Mouse (Mus musculus): ENCODE measurements at regions not wholly inside any gene's neighbourhood (a gene's known extent, or its start where the extent isn't known, plus 50 kb on each side); places are given as distances from the start of the nearest gene placed in this dataset.

DNA sequence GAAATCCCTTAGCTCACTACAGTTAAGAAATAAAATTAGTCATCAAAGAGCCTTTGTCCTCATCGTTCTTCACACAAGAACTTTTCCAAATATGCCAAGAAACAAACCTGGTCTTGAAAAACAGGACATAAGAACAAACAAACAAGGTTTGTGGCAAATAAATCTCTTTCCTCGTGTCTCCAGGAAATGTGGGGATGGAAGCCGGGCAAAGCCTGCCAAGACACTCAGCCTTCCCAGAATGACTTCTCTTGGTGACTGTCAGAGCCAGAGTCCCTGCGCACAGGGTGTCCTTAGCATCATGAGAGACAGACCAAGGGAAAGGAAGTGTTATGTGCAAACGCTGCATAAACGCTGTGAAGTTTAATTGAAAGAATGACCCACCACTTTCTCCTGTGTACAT, 147.2 kb downstream of the Foxo1 start:
- ATAC-seq (ENCODE audit: extremely low read depth, insufficient number of reproducible peaks, low FRiP score, poor library complexity, severe bottlenecking) (no peak), DNase-seq (ENCODE audit: low spot score) (no peak)
- Histone ChIP-seq H3K27me3 (ENCODE audit: insufficient read depth, low read length) (no peaks in the 10 kb centered on the region), H3K36me3 (replicated peaks) (no peaks in the 10 kb centered on the region), H3K9me3 (replicated peaks) (peaks cover 64% of the 10 kb centered on the region), H3K4me3 (ENCODE audit: low read depth, low read length) (no peak overlapping the region), H3K4me1 (ENCODE audit: insufficient read depth, low read depth, low read length) (no peaks in the 10 kb centered on the region)
- TF ChIP-seq CTCF (IDR thresholded peaks at IDR 0.05; ENCODE audit: low read depth, low read length) (no peak), GATA2 (IDR thresholded peaks at IDR 0.05; ENCODE audit: borderline replicate concordance, low read depth, low read length) (no peak)

DNA sequence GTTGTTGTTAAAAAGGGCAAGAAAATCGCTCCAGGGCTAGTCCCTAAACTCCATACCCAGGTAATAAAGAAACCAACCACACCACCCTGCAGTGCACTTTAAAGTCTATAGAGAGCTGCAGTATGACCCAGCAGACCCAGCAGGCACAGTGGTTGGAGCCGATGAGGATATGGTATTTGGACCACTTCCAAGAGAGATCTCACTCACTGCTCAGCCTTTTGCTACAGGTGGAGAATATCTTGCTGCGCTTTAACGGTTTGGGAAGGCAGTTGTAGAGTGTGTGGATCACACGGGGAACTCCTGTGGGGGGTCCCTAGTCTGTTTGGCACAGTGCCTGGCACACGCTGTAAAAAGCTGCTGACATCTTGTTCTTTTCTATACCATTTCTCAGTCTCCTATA, 145.9 kb downstream of the Foxo1 start:
- H3K9me3 ChIP-seq (replicated peaks), result peaks cover 68% of the 10 kb centered on the region
- no peaks in the 10 kb centered on the region for H3K36me3 ChIP-seq (replicated peaks)
- H3K4me3 ChIP-seq (ENCODE audit: low read depth, low read length), result no peak overlapping the region
- ATAC-seq (ENCODE audit: extremely low read depth, insufficient number of reproducible peaks, low FRiP score, poor library complexity, severe bottlenecking) (no peak), DNase-seq (ENCODE audit: low spot score) (no peak)
- TF ChIP-seq POLR2AphosphoS5 (IDR thresholded peaks at IDR 0.05; ENCODE audit: insufficient replicate concordance, low read depth, low read length) (no peak), GATA2 (IDR thresholded peaks at IDR 0.05; ENCODE audit: borderline replicate concordance, low read depth, low read length) (no peak), GATA1 (IDR thresholded peaks at IDR 0.05; ENCODE audit: borderline replicate concordance, low read length) (no peak), TAL1 (conservative IDR thresholded peaks at IDR 0.05; ENCODE audit: low read depth, low read length) (no peak), CTCF (IDR thresholded peaks at IDR 0.05; ENCODE audit: low read depth, low read length) (no peak)
- no peaks in the 10 kb centered on the region for H3K27me3 ChIP-seq (ENCODE audit: insufficient read depth, low read length)
- H3K4me1 ChIP-seq (ENCODE audit: insufficient read depth, low read depth, low read length), result no peaks in the 10 kb centered on the region

DNA sequence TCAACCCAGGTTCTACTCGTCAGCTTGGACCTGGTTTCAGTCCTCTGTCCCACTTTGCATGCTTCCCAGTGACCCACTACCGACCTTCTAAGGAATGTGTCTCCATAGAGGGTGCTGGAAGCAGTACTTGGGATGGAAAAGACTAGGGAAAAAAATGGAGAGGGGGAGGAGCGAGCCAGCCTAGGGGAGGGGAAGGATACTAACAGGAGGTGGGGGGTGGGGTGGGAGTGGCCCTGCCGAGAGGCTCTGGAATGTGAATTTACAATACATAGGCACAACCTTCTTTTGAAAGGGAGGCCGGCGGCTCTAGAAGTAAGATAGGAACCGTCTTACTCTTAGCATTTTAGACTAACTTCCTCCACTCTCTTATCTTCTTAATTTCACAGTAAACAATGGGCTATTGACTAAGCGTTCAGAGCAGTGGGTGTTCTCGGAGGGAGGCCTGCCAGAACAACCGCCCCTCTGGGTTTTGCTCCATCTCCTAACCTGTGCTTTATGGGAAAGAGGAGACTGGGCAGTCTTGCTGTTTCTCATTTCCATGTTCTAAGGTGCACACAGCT, 145.1 kb downstream of the Foxo1 start:
- TF ChIP-seq GATA2 (IDR thresholded peaks at IDR 0.05; ENCODE audit: borderline replicate concordance, low read depth, low read length), result no peak
- no peak for TF ChIP-seq TAL1 (conservative IDR thresholded peaks at IDR 0.05; ENCODE audit: low read depth, low read length)
- TF ChIP-seq POLR2AphosphoS5 (IDR thresholded peaks at IDR 0.05; ENCODE audit: insufficient replicate concordance, low read depth, low read length), result no peak
- TF ChIP-seq CTCF (IDR thresholded peaks at IDR 0.05; ENCODE audit: low read depth, low read length), result no peak
- TF ChIP-seq GATA1 (IDR thresholded peaks at IDR 0.05; ENCODE audit: borderline replicate concordance, low read length), result no peak

DNA sequence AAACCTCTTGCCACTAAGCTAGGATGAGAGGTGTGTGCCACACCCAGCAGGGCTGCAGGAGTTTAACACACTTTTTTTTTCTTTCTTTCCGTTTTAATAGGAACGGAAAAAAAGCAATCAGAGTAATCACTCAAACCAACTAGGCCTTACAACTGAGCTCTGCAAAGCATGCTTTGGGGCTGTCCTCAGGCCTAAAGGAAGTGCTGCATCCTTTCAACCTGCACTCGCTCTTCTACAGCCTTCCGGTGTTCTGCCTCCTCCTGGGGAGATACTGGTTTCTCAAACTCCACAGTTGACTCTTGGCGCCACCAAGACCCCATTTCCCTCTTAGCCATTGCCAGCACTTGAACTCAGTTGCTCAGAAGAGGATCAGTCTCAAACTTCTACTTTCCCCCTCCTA, 143.2 kb downstream of the Foxo1 start:
- peaks cover 67% of the 10 kb centered on the region for H3K9me3 ChIP-seq (replicated peaks)
- H3K27me3 ChIP-seq (ENCODE audit: insufficient read depth, low read length), result no peaks in the 10 kb centered on the region
- no peaks in the 10 kb centered on the region for H3K36me3 ChIP-seq (replicated peaks)
- H3K4me3 ChIP-seq (ENCODE audit: low read depth, low read length), result no peak overlapping the region
- ATAC-seq (ENCODE audit: extremely low read depth, insufficient number of reproducible peaks, low FRiP score, poor library complexity, severe bottlenecking) (no peak), DNase-seq (ENCODE audit: low spot score) (no peak)
- no peaks in the 10 kb centered on the region for H3K4me1 ChIP-seq (ENCODE audit: insufficient read depth, low read depth, low read length)
- TF ChIP-seq GATA2 (IDR thresholded peaks at IDR 0.05; ENCODE audit: borderline replicate concordance, low read depth, low read length) (no peak), TAL1 (conservative IDR thresholded peaks at IDR 0.05; ENCODE audit: low read depth, low read length) (no peak), POLR2AphosphoS5 (IDR thresholded peaks at IDR 0.05; ENCODE audit: insufficient replicate concordance, low read depth, low read length) (no peak), GATA1 (IDR thresholded peaks at IDR 0.05; ENCODE audit: borderline replicate concordance, low read length) (no peak), CTCF (IDR thresholded peaks at IDR 0.05; ENCODE audit: low read depth, low read length) (no peak)

More for the DNA sequence above, 145.1 kb downstream of the Foxo1 start:
- H3K9me3 ChIP-seq (replicated peaks), result peaks cover 73% of the 10 kb centered on the region
- no peak overlapping the region for H3K4me3 ChIP-seq (ENCODE audit: low read depth, low read length)
- DNase-seq (ENCODE audit: low spot score), result no peak
- no peaks in the 10 kb centered on the region for H3K4me1 ChIP-seq (ENCODE audit: insufficient read depth, low read depth, low read length)
- H3K27me3 ChIP-seq (ENCODE audit: insufficient read depth, low read length), result no peaks in the 10 kb centered on the region
- no peaks in the 10 kb centered on the region for H3K36me3 ChIP-seq (replicated peaks)
- no peak for ATAC-seq (ENCODE audit: extremely low read depth, insufficient number of reproducible peaks, low FRiP score, poor library complexity, severe bottlenecking)

DNA sequence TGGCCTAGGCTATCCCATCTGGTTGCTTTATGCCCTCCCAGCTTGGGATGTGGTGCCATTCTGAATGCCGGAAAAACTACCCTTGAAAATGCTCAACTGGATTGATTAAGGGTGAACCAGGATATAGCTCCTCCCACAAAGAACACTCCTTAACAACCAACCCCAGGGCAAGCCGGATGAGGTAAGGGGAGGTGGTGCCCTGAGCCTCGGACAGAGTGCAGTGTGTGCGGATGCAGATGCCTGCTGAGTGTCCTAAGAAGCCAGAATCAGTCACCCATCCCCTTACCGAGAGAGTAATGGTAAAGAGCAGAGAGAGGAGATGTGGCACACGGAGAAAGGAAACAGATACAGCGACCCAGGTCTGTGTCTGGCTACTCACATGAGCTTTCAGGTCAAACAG, 141.3 kb downstream of the Foxo1 start:
- H3K4me1 ChIP-seq (ENCODE audit: insufficient read depth, low read depth, low read length), result no peaks in the 10 kb centered on the region
- ATAC-seq (ENCODE audit: extremely low read depth, insufficient number of reproducible peaks, low FRiP score, poor library complexity, severe bottlenecking), result no peak

DNA sequence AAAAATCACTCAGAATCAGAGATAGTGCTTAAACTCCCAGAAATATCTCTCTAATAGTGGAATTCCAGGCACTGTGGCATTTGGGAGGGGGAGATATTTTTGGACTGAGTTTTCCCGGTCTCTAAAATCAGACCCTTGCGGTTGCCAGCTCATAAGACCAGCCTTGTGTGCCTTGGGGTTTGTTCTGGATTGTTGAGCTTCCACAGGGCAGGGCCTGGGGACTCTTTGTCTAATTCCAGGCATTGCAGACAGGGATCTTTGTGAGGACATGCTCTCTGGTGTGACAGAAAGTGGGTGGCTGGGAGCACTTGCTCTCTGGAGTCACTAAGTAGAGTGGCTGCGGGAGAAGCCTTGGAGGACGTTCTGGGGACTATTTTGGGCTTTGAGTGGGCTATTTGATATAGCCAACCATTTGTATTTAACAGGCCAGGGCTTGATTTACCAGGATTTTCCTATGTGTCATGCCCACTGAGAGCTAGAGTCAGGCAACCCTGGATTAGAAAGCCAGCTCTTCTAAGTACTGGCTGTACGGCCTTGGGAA, 138.7 kb downstream of the Foxo1 start:
- H3K27me3 ChIP-seq (ENCODE audit: insufficient read depth, low read length), result no peaks in the 10 kb centered on the region
- ATAC-seq (ENCODE audit: extremely low read depth, insufficient number of reproducible peaks, low FRiP score, poor library complexity, severe bottlenecking), result no peak
- no peak for TF ChIP-seq CTCF (IDR thresholded peaks at IDR 0.05; ENCODE audit: low read depth, low read length)
- no peak for TF ChIP-seq POLR2AphosphoS5 (IDR thresholded peaks at IDR 0.05; ENCODE audit: insufficient replicate concordance, low read depth, low read length)
- TF ChIP-seq GATA1 (IDR thresholded peaks at IDR 0.05; ENCODE audit: borderline replicate concordance, low read length), result no peak
- no peak for TF ChIP-seq TAL1 (conservative IDR thresholded peaks at IDR 0.05; ENCODE audit: low read depth, low read length)
- no peak for TF ChIP-seq GATA2 (IDR thresholded peaks at IDR 0.05; ENCODE audit: borderline replicate concordance, low read depth, low read length)
- H3K4me3 ChIP-seq (ENCODE audit: low read depth, low read length), result no peak overlapping the region
- H3K4me1 ChIP-seq (ENCODE audit: insufficient read depth, low read depth, low read length), result no peaks in the 10 kb centered on the region
- DNase-seq (ENCODE audit: low spot score), result no peak
- no peaks in the 10 kb centered on the region for H3K36me3 ChIP-seq (replicated peaks)
- peaks cover 50% of the 10 kb centered on the region for H3K9me3 ChIP-seq (replicated peaks)

More for the DNA sequence above, 141.3 kb downstream of the Foxo1 start:
- TF ChIP-seq GATA1 (IDR thresholded peaks at IDR 0.05; ENCODE audit: borderline replicate concordance, low read length) (no peak), GATA2 (IDR thresholded peaks at IDR 0.05; ENCODE audit: borderline replicate concordance, low read depth, low read length) (no peak), CTCF (IDR thresholded peaks at IDR 0.05; ENCODE audit: low read depth, low read length) (no peak), TAL1 (conservative IDR thresholded peaks at IDR 0.05; ENCODE audit: low read depth, low read length) (no peak), POLR2AphosphoS5 (IDR thresholded peaks at IDR 0.05; ENCODE audit: insufficient replicate concordance, low read depth, low read length) (no peak)
- no peaks in the 10 kb centered on the region for H3K36me3 ChIP-seq (replicated peaks)
- DNase-seq (ENCODE audit: low spot score), result no peak
- H3K4me3 ChIP-seq (ENCODE audit: low read depth, low read length), result no peak overlapping the region
- H3K9me3 ChIP-seq (replicated peaks), result peaks cover 67% of the 10 kb centered on the region
- no peaks in the 10 kb centered on the region for H3K27me3 ChIP-seq (ENCODE audit: insufficient read depth, low read length)
